Mouse (Mus musculus) kidney, postnatal 25 days (tissue): ENCODE data around the gene Sema3c.
"Not testable (repeated sequence)": the region's sequence is repeated elsewhere in the genome, so short reads cannot be mapped to it uniquely, and the experiment has no call there.

Source experiments
- DNase-seq, 2 experiments: peaks; one replicate each; pipeline ENCODE4 v3.0.0; 2021; ENCODE audit warnings: mixed read lengths in 2 of 2

Gene Sema3c

DNA sequence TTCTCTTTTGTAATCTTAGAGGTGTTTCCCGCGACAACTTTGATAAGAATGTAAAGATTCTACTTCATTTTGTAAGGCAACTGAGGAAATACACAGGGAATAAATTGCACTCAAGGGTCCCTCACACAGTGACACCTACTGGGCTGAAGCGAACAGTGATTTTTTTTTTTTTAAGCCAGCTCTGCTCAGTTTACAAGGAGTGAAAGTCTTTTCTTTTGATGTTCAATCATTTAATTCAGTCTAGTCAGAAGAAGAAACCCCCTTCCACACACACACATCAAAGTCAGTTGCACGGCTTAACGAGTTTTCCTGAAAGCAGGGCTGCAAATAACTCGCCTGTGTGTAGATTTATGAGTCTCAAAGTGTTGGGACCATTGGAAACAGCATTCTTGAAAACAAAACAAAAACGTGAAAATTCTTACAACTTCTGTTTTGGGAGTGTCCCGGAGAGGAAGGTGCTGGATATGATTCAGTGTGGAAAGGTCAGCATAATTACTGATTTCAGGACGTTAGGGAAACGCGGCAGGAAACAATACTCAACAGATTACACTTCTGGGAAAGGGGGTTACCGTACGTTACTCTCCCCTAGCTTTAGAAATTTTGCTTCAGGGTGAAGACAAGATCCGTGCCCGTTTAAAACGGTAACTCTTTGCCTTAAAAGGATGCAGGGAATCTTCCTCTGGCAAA is at the start of gene Sema3c:
Sema3c (plus strand) TSS at position 588 of the 687 bp plus-strand sequence.
- no peak for DNase-seq

DNA sequence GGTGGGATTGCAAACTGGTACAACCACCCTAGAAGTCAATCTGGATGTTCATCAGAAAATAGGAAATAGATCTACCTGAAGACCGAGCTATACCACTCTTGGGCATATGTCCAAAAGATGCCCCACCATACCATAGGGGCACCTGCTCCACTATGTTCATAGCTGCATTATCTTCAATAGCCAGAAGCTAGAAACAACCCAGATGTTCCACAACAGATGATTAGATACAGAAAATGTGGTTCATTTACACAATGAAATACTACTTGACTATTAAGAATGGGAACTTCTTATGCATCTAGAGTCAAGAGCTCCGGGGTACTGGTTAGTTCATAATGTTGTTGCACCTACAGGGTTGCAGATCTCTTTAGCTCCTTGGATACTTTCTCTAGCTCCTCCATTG is 42.9 kb upstream of the Sema3c start:
- DNase-seq, result not testable (repeated sequence)

DNA sequence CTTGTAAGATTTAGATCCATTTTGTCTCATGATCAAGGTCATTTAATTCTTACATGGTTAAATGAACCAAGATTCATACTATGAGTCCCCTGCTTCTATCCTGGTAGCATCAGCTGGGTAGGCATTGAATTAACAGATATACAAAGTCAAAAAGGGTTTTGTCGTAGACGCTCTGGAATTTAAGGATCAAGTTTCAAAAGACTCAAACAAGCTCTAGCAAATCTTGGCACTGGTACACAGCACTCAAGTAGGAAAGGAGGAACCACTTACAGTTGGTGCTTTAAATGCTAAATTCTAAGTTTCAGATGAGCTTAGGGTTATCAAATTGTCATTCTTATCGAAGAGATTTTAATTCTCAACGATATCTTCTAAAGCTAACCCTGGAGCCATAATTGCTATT is 30.9 kb upstream of the Sema3c start:
- no peak for DNase-seq

DNA sequence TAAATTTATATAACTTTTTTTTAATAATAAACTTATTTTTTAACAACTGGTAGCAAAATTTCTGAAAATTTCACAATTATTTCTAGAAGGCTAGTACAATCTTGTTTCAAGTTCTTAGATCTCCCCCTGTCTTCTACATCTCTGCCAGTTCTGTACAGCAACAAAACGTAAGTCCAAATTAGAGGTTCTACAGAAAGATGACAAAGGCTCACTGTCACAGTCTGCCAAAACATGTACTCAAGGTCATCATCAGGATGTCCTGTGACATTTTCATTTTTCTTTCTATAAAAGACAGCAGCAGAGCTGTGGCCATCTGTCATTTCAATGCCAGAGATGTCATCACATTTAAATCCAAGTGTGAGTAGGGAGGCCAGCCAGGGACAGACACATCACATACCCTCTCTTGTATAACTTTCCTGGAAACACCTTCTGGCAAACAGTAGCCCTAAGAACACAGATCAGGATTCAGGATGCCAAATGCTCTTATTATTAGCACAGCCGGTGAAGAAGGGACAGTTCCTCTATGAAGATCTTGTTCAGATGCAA is 29.1 kb upstream of the Sema3c start:
- DNase-seq, result no peak

DNA sequence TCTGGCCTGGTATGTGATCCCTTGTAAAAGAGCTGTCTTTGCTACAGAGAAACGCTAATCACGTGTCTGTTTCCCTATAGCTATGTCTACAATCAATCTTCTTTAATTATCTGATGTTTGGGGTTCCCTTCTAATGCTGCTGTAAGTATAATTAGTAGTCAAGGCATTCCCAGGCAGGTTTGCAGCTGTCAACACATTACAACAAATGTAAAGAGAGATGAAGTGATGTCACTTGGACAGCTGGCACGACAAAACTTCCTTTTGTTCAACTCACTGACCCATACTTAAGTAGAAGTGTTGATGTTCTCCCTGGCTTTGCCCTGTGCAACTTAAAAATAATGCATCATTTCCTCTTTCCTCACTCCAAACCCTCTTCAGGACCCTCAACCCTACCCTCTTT is 22.4 kb upstream of the Sema3c start:
- no peak for DNase-seq

DNA sequence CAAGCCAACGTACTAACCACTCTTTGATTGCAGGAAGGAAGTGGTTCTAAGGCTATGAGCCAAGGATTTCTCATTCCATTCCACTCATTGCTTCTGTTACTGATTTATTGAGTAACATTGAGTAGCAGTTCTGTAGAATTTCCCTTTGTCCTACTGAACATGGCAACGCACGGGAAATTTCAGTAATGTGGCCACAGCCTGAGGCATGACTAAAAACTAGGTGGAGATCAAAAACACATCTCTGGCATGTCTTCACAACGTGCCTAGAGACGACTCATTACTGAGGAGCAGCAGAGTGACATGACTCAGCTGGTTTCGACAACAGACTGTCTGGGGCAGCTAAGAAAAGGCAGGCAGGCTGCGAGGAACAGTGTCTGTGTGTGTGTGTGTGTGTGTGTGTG is 18.0 kb upstream of the Sema3c start:
- DNase-seq, result peak; percentile 16 to 41

DNA sequence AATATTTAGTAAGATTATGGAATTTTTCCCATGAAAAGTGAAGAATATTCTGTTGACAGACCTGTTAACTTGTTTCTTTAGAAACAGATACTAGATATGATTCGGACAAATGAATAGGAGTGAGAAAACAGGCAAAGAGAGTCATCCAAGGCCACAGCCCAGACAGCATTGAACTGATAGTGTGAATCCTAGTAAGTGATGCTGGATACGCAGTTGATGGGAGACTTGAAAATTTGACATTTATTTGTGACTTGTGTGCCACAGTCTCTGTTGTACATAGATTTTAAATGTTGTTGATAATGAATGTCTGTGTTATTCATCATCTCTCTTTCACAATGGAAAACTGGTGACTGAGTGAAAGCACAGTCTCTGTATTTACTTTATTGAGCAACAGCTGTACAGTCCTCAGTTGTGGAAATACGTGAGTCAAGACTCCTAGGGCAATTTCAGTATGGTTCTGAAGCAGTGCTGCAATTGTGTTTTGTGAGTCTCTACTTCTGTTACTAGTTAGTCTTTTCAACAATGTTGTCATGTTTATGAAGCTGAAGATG is 17.3 kb upstream of the Sema3c start:
- no peak for DNase-seq

DNA sequence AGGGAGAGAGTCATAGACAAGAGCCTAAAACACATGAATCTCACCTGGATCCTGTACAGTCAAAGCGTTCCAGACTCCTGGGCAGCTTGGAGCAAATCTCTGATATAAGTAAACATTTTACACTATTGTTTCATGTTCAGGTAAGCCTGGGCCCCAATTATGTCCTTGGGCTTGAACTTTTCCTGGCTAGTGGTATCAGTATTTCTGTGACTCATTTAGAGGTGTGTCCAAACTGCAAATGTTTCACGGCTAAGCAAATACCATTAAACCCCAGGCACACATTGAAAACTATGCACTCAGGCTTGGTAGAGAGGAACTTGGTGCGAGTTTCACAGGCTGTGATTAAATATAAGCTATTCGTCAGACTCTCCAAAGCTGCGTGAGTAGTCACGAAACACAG is 2.5 kb upstream of the Sema3c start:
- no peak for DNase-seq

DNA sequence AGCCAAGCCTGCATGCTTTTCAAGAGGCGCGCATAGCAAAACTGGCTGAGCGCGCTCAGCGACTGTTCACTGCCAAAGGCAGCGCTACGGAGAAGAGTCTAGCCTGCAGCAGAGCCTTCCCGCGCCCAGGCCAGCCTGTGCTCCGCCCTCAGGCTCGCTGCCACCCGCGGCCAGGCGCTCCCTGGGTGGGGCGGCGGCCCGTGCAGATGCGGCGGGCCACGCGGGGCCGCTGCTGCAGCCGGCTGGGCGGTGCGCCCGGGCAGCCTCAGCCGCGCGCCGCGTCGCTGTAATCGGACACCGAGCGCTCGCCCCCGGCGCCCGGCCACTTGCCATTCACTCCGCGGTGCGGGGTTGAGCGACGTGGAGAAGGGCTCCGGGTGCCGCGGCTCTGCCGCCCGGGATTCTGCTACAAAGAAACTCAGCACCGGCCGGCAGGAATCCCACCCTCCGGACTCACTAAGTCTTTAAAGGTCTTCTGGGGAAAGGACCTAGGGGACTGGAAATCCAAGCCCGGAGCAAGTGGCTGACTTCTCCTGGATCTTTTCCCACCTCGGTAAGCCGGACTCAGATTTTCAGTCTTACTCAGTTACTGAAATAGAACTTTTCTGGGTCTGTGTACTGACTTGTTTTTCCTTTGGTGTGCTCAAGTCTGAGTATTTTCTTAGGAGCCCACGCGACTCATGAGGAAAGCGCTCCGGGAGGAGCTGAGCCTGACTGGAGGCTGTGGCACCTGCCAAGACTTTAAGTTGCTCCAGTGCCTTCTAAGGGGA is 517 bp downstream of the Sema3c start:
- peak; percentile 66 to 88 for DNase-seq

DNA sequence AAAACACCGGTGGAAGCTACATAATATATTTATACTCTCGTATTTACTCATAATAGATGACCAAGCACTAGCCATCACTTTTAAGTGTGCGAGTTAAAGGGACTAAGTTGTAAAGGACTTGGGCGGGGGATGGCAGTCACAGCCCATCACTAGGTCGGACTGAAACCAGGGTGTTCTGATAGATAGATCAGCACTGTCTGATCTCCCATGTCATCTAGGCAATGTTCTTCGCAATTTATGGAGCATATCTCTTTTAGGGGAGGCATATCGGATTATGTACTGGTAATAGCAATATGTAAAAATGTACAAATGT is 1.1 kb downstream of the Sema3c start:
- DNase-seq, result no peak

DNA sequence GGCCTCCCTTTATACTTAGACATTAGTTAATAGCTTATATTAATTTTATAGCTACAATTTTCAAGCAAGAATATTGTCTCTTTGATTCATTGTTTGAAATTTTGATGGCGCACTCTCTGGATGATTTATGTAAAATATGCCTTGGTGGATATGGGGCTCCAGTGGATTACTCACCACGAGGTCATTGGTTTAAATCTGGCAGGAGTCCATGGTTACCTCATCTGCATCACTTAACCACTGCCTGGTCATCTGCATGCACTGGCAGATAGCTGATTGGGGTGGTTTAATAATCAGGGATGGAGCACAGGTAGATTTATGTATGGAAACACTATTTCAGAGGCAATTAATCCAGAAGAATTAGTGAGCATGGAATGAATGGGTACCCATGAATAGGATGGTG is 2.0 kb downstream of the Sema3c start:
- no peak for DNase-seq

DNA sequence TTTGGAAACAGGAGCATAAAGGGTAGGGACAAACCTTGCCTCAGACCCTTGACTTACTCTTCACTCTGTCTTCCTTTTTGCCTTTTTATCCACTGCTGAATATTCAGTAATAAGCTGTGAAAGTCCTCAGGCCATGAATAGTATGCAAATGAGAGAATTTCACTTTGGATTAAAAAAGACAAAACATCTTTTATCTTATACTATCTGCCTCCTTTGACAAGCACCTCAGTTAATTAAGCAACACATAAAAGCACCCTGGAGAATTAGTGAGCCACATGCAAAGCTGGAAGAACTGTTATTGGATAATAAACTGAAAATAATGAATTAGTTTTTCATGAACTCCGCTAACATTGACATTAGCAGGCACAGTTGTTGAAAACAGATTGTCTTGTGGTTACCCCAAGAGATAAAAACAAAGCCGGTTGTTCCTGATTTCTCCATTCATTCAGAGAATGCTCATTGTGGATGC is 8.0 kb downstream of the Sema3c start:
- no peak for DNase-seq

DNA sequence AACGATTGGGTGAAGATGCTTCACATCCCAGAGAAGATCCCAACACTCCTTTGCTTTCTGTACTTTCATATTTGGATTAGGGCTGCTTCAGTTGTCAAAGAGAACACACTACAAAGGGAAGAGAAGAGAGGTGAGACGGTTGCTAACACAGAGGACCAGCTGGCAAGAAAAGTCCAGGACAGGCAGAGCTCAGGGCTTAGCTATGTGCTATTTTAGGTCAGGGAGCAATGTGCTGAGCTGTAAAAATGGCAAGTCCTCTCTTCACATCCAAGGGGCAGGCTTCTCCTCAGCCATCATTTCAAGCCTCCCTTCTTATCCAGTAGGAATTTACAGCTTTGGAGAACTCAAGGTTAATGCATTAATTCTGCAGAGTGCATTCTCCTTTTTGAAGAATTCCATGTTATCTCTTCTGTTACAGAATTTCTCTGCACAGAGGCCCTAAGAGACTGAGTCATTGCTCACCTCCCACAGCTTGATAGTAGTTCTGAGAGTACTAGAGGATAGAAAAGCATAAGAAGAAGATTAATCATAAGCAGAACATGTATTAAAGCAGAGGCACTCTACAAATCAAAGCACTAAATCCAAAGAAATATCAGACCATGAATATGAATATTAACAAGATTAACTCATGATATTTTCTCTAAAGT is 10.3 kb downstream of the Sema3c start:
- DNase-seq, result no peak

DNA sequence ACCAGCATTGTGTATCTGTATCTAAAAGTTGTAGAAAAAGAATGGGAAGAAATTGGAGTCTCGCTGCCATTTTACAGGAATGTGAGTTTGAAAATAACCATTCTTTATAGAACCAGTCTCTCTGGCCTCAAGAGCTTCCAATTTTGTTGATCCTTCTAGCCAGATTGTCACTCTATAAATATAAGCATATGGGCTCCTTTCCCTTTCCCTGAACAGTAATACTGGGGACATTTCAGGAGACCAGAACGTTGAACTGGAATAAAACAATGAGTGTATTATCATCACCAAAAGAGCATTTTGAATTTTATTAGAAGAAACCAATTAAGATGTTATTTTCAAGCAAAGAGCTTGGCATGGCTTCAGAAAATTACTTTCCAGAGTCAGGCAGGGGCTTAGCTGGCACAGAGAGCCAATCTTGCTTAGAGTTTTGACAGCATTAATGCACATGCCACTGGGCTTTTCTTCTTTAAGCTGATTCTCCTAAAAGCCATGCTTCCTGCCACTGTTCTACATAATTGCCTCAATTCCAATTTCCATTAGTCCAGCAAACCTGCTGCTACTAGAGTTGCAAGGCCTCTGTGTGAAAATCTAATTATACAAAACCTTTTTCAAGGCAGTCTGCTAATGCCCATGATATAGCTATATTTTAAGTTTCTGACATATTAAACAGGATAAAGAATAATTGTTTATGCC is 12.6 kb downstream of the Sema3c start:
- DNase-seq, result no peak

DNA sequence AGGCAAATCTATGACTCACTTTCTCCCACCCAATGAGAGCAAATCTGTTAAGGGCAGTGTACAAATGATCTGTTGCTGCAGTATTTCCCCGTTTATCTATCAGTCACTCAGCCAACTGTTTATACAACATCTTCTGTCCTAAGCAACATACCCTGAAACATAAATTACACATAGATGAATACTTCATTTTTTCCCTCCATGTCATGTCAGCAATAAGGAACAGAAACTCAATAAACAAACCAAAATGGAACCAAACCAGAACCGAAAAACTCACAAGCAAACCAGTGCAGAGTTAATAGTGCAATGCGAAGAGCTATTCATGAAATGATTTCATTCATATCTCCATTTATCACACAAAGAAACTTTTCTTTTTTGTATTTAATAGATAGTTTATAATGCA is 17.8 kb downstream of the Sema3c start:
- no peak for DNase-seq

DNA sequence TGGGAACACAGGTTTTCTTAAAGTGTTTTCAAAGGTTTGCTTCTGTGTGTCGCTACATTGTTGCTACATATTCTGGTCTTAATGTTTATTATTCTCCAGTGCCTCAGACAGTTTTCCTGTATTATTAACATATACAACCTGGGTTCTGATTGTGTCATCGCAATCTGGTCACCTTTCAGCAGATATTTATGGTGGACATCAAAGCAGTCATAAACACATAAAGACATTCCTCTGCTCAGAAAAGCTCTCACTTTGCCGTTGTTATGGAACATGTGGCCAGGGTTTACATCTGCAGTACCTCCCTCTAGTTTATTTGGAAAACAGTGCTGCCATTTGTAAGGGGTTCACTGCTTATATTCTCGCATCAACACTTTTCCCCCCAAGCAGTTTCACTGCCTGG is 27.6 kb downstream of the Sema3c start:
- no peak for DNase-seq

DNA sequence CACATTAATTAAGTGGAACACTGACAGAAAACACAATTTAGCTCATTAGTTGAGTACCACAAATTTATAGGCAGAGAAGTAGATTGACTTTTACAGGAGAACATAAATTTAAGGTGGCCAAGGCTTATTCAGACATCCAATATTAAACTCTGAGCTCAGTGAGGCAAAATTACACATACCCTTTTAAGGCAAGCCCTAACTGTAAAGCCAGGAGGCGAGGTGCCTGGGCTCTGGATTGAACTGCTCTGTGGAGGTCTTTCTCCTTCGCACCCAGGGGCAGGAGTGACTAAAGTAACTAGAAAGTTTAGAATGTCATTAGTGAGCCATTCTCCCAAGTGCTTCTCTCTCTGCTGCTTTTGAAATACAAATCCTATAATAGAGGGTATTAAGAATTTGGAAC is 46.5 kb downstream of the Sema3c start:
- DNase-seq, result no peak

DNA sequence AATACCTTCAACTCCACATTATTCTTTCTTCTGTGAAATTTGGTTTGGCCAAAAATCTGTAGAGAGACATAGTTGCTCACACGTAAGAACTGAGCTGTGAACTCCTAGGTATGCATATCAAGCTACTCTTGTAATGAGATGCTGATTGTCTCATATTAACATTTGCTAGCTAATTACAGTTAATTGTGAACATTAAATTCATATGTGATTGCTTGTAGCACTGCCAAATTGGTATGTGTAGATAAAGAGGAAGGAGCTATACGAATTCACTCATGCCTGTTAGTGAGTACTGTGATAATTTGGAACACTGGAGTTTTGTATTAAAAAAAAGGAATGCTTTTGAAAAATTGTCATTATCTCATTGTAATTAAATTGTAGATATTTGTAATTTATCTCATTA is 48.5 kb downstream of the Sema3c start:
- DNase-seq, result no peak

DNA sequence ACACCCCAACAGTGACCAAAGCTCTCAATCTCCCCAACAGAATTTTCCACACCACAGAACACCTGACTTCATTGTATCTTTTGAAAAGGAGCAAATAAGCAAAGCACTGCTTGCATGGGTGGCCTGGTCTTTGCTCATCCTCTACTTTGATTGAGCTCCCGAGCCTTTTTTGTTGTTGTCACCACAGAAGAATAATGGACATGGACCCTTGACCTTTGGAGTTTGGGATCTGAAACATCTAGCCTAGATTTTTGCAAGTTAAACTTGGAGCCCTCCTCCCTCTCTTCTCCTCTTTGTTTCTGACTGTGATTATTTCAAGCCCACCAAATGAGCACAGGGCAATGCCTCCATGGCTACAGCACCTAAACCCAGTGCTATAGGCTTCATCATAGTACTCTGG is 54.5 kb downstream of the Sema3c start:
- DNase-seq, result no peak

DNA sequence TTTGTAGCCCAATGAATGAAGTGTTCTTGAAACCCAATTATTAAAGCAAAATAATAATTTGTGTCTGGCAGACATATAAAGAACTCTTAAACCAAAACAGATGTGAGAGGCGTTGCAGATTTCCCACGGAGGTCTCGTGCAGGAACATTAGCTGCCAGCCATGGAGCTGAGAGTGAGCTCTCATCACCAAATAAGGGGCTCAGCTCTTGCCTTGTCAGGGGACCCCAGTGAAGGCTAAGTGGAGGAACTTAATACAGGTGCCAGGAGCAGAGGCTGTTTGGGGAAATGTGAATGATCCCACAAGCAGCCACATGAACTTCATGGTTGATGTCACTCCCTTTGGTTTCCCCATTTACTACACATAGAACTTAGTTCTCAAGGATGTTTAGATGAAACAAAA is 55.5 kb downstream of the Sema3c start:
- DNase-seq, result no peak

DNA sequence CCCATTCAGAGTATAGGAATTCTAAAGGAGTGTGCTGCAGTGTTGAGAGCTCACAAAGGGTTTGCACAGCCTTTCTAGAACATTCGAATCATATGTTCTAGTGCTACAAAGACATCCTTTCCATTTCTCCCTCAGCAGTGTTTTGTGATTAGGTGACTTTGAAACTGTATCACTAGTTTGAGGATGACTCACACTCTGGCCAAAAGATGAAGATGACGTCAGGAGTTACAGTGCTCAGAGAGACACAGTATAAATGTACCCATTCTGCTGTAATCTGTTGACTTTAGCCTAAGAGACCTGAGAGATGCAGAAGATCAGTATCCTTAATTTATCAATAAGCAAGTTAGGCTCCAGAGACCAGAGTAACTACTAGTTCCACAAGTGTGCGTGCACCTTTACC is 65.4 kb downstream of the Sema3c start:
- no peak for DNase-seq

DNA sequence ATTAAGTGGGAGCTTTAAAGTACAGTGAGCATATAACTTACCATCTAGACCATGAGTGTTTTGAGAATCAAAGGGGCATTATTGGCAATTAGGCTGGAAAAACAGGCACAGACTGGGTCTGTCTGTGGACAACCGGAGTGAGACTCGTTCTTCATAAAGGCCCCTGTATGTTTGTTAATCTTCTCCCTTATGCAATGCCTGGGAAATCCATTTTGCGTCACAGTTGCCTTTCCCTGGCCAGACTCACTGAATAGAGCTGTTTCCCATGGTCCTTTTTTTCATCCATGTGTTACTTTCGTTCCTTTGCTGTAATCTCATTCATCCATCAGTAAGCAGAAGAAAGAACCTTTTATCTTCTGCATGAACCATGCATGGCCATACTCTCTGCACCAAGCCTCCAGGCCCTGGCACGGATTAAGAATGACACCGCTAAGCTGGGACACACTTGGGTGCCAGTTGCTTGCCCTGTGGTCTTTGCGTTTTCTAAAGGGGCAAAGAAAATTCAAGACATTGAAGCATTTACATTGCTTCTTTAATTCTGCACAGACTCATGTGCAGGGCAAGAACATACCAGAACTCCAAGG is 73.7 kb downstream of the Sema3c start:
- no peak for DNase-seq
